Mouse (Mus musculus): ENCODE measurements at regions not wholly inside any gene's neighbourhood (a gene's known extent, or its start where the extent isn't known, plus 50 kb on each side); places are given as distances from the start of the nearest gene placed in this dataset.
"Not testable (repeated sequence)": the region's sequence is repeated elsewhere in the genome, so short reads cannot be mapped to it uniquely, and the experiment has no call there.

- Histone ChIP-seq H3K4me2 (ENCODE audit: low read length) (no peak overlapping the region), H3K27me3 (ENCODE audit: control insufficient read depth, insufficient read depth, low read length) (no peaks in the 10 kb centered on the region), H3K9ac (ENCODE audit: low read length) (no peak overlapping the region), H3K27ac (replicated peaks in 1 of 2; ENCODE audit: control insufficient read depth in 1 of 2, insufficient read depth in 1 of 2, low read depth in 2 of 2, low read length in 2 of 2) (no peak overlapping the region), H3K9me3 (ENCODE audit: control insufficient read depth, low read length) (no peaks in the 10 kb centered on the region), H3K36me3 (ENCODE audit: control insufficient read depth, insufficient read depth, low read length) (no peaks in the 10 kb centered on the region), H3K4me3 (ENCODE audit: control insufficient read depth in 1 of 2, insufficient read depth in 1 of 2, low read depth in 1 of 2, low read length in 2 of 2) (no peak overlapping the region), H3K4me1 (ENCODE audit: control insufficient read depth in 2 of 2, insufficient read depth in 2 of 2, low read length in 2 of 2) (no peaks in the 10 kb centered on the region)
- no peak for ATAC-seq (ENCODE audit: insufficient number of reproducible peaks, insufficient read depth, low FRiP score, low read depth)
- 88% methylated on average over 1 of the region's 1 CpGs for WGBS
Observed at GRCm38 (mm10) chr7:58445781-58446180, 210.2 kb upstream of the Atp10a start.

GRCm38 (mm10) chr7:58446261-58446660, 209.7 kb upstream of the Atp10a start:
- ATAC-seq (ENCODE audit: insufficient number of reproducible peaks, insufficient read depth, low FRiP score, low read depth) = no peak
- H3K4me3 ChIP-seq (ENCODE audit: control insufficient read depth in 1 of 2, insufficient read depth in 1 of 2, low read depth in 1 of 2, low read length in 2 of 2) = no peak overlapping the region
- no peak overlapping the region for H3K27ac ChIP-seq (replicated peaks in 1 of 2; ENCODE audit: control insufficient read depth in 1 of 2, insufficient read depth in 1 of 2, low read depth in 2 of 2, low read length in 2 of 2)
- no peaks in the 10 kb centered on the region for H3K9me3 ChIP-seq (ENCODE audit: control insufficient read depth, low read length)
- H3K36me3 ChIP-seq (ENCODE audit: control insufficient read depth, insufficient read depth, low read length) = no peaks in the 10 kb centered on the region
- H3K4me1 ChIP-seq (ENCODE audit: control insufficient read depth in 2 of 2, insufficient read depth in 2 of 2, low read length in 2 of 2) = no peaks in the 10 kb centered on the region
- no peak overlapping the region for H3K4me2 ChIP-seq (ENCODE audit: low read length)
- no peak overlapping the region for H3K9ac ChIP-seq (ENCODE audit: low read length)
- H3K27me3 ChIP-seq (ENCODE audit: control insufficient read depth, insufficient read depth, low read length) = no peaks in the 10 kb centered on the region

- Histone ChIP-seq H3K36me3 (ENCODE audit: control insufficient read depth, insufficient read depth, low read length) (no peaks in the 10 kb centered on the region), H3K9ac (ENCODE audit: low read length) (no peak overlapping the region), H3K27me3 (ENCODE audit: control insufficient read depth, insufficient read depth, low read length) (no peaks in the 10 kb centered on the region), H3K4me1 (ENCODE audit: control insufficient read depth in 2 of 2, insufficient read depth in 2 of 2, low read length in 2 of 2) (no peaks in the 10 kb centered on the region), H3K4me3 (ENCODE audit: control insufficient read depth in 1 of 2, insufficient read depth in 1 of 2, low read depth in 1 of 2, low read length in 2 of 2) (no peak overlapping the region), H3K9me3 (ENCODE audit: control insufficient read depth, low read length) (no peaks in the 10 kb centered on the region), H3K4me2 (ENCODE audit: low read length) (no peak overlapping the region), H3K27ac (replicated peaks in 1 of 2; ENCODE audit: control insufficient read depth in 1 of 2, insufficient read depth in 1 of 2, low read depth in 2 of 2, low read length in 2 of 2) (no peak overlapping the region)
- ATAC-seq (ENCODE audit: insufficient number of reproducible peaks, insufficient read depth, low FRiP score, low read depth) = no peak
- WGBS = 60% methylated on average over 3 of the region's 3 CpGs
Observed at GRCm38 (mm10) chr7:58448727-58449126, 207.2 kb upstream of the Atp10a start.

- H3K9ac ChIP-seq (ENCODE audit: low read length) = no peak overlapping the region
- WGBS = 54% methylated on average over 1 of the region's 1 CpGs
- ATAC-seq (ENCODE audit: insufficient number of reproducible peaks, insufficient read depth, low FRiP score, low read depth) = no peak
- no peaks in the 10 kb centered on the region for H3K27me3 ChIP-seq (ENCODE audit: control insufficient read depth, insufficient read depth, low read length)
- H3K9me3 ChIP-seq (ENCODE audit: control insufficient read depth, low read length) = no peaks in the 10 kb centered on the region
- no peaks in the 10 kb centered on the region for H3K4me1 ChIP-seq (ENCODE audit: control insufficient read depth in 2 of 2, insufficient read depth in 2 of 2, low read length in 2 of 2)
- H3K4me3 ChIP-seq (ENCODE audit: control insufficient read depth in 1 of 2, insufficient read depth in 1 of 2, low read depth in 1 of 2, low read length in 2 of 2) = no peak overlapping the region
- H3K27ac ChIP-seq (replicated peaks in 1 of 2; ENCODE audit: control insufficient read depth in 1 of 2, insufficient read depth in 1 of 2, low read depth in 2 of 2, low read length in 2 of 2) = no peak overlapping the region
- no peak overlapping the region for H3K4me2 ChIP-seq (ENCODE audit: low read length)
- no peaks in the 10 kb centered on the region for H3K36me3 ChIP-seq (ENCODE audit: control insufficient read depth, insufficient read depth, low read length)
Observed at GRCm38 (mm10) chr7:58451981-58452380, 204.0 kb upstream of the Atp10a start.

GRCm38 (mm10) chr7:58458146-58458545, 197.8 kb upstream of the Atp10a start:
- ATAC-seq (ENCODE audit: insufficient number of reproducible peaks, insufficient read depth, low FRiP score, low read depth); H3K4me2 ChIP-seq (ENCODE audit: low read length): not testable (repeated sequence)

GRCm38 (mm10) chr7:58460939-58461338, 195.0 kb upstream of the Atp10a start:
- WGBS = 82% methylated on average over 2 of the region's 2 CpGs
- ATAC-seq (ENCODE audit: insufficient number of reproducible peaks, insufficient read depth, low FRiP score, low read depth) = no peak
- H3K4me1 ChIP-seq (ENCODE audit: control insufficient read depth in 2 of 2, insufficient read depth in 2 of 2, low read length in 2 of 2) = no peaks in the 10 kb centered on the region

More at GRCm38 (mm10) chr7:58458146-58458545, 197.8 kb upstream of the Atp10a start:
- not testable (repeated sequence) for H3K27ac ChIP-seq (replicated peaks in 1 of 2; ENCODE audit: control insufficient read depth in 1 of 2, insufficient read depth in 1 of 2, low read depth in 2 of 2, low read length in 2 of 2); H3K4me3 ChIP-seq (ENCODE audit: control insufficient read depth in 1 of 2, insufficient read depth in 1 of 2, low read depth in 1 of 2, low read length in 2 of 2); H3K9me3 ChIP-seq (ENCODE audit: control insufficient read depth, low read length); H3K27me3 ChIP-seq (ENCODE audit: control insufficient read depth, insufficient read depth, low read length); H3K4me1 ChIP-seq (ENCODE audit: control insufficient read depth in 2 of 2, insufficient read depth in 2 of 2, low read length in 2 of 2); H3K9ac ChIP-seq (ENCODE audit: low read length); H3K36me3 ChIP-seq (ENCODE audit: control insufficient read depth, insufficient read depth, low read length)
- 88% methylated on average over 3 of the region's 3 CpGs for WGBS

GRCm38 (mm10) chr7:58473150-58473549, 182.8 kb upstream of the Atp10a start:
- H3K9me3 ChIP-seq (ENCODE audit: control insufficient read depth, low read length) = no peaks in the 10 kb centered on the region
- no peaks in the 10 kb centered on the region for H3K4me1 ChIP-seq (ENCODE audit: control insufficient read depth in 2 of 2, insufficient read depth in 2 of 2, low read length in 2 of 2)
- no peak for ATAC-seq (ENCODE audit: insufficient number of reproducible peaks, insufficient read depth, low FRiP score, low read depth)
- 55% methylated on average over 3 of the region's 3 CpGs for WGBS
- no peak overlapping the region for H3K4me2 ChIP-seq (ENCODE audit: low read length)
- no peak overlapping the region for H3K4me3 ChIP-seq (ENCODE audit: control insufficient read depth in 1 of 2, insufficient read depth in 1 of 2, low read depth in 1 of 2, low read length in 2 of 2)
- no peaks in the 10 kb centered on the region for H3K36me3 ChIP-seq (ENCODE audit: control insufficient read depth, insufficient read depth, low read length)
- no peak overlapping the region for H3K27ac ChIP-seq (replicated peaks in 1 of 2; ENCODE audit: control insufficient read depth in 1 of 2, insufficient read depth in 1 of 2, low read depth in 2 of 2, low read length in 2 of 2)
- H3K9ac ChIP-seq (ENCODE audit: low read length) = no peak overlapping the region
- no peaks in the 10 kb centered on the region for H3K27me3 ChIP-seq (ENCODE audit: control insufficient read depth, insufficient read depth, low read length)

More at GRCm38 (mm10) chr7:58460939-58461338, 195.0 kb upstream of the Atp10a start:
- Histone ChIP-seq H3K36me3 (ENCODE audit: control insufficient read depth, insufficient read depth, low read length) (no peaks in the 10 kb centered on the region), H3K4me3 (ENCODE audit: control insufficient read depth in 1 of 2, insufficient read depth in 1 of 2, low read depth in 1 of 2, low read length in 2 of 2) (no peak overlapping the region), H3K9ac (ENCODE audit: low read length) (no peak overlapping the region), H3K9me3 (ENCODE audit: control insufficient read depth, low read length) (no peaks in the 10 kb centered on the region), H3K27me3 (ENCODE audit: control insufficient read depth, insufficient read depth, low read length) (no peaks in the 10 kb centered on the region), H3K27ac (replicated peaks in 1 of 2; ENCODE audit: control insufficient read depth in 1 of 2, insufficient read depth in 1 of 2, low read depth in 2 of 2, low read length in 2 of 2) (no peak overlapping the region), H3K4me2 (ENCODE audit: low read length) (no peak overlapping the region)

- no peaks in the 10 kb centered on the region for H3K9me3 ChIP-seq (ENCODE audit: control insufficient read depth, low read length)
- H3K4me2 ChIP-seq (ENCODE audit: low read length) = no peak overlapping the region
- no peak overlapping the region for H3K9ac ChIP-seq (ENCODE audit: low read length)
- no peak overlapping the region for H3K4me3 ChIP-seq (ENCODE audit: control insufficient read depth in 1 of 2, insufficient read depth in 1 of 2, low read depth in 1 of 2, low read length in 2 of 2)
- no peaks in the 10 kb centered on the region for H3K4me1 ChIP-seq (ENCODE audit: control insufficient read depth in 2 of 2, insufficient read depth in 2 of 2, low read length in 2 of 2)
- WGBS = 48% methylated on average over 2 of the region's 2 CpGs
- no peaks in the 10 kb centered on the region for H3K27me3 ChIP-seq (ENCODE audit: control insufficient read depth, insufficient read depth, low read length)
- ATAC-seq (ENCODE audit: insufficient number of reproducible peaks, insufficient read depth, low FRiP score, low read depth) = no peak
- H3K27ac ChIP-seq (replicated peaks in 1 of 2; ENCODE audit: control insufficient read depth in 1 of 2, insufficient read depth in 1 of 2, low read depth in 2 of 2, low read length in 2 of 2) = no peak overlapping the region
- no peaks in the 10 kb centered on the region for H3K36me3 ChIP-seq (ENCODE audit: control insufficient read depth, insufficient read depth, low read length)
Observed at GRCm38 (mm10) chr7:58475139-58475538, 180.8 kb upstream of the Atp10a start.
